Mouse (Mus musculus) myocyte (in vitro differentiated cells): ENCODE measurements around the gene Rab3d.

Experiments used
- CEBPB ChIP-seq: IDR thresholded peaks from 2 replicates; pipeline ENCODE4 v1.6.1; 2011; ENCODE audit warnings: mild to moderate bottlenecking, moderate library complexity; ENCODE audit not compliant: poor library complexity, insufficient read depth, severe bottlenecking
- E2F4 ChIP-seq: IDR thresholded peaks from one replicate; pipeline ENCODE4 v1.6.1; 2011; ENCODE audit warnings: mild to moderate bottlenecking, control low read depth, moderate library complexity; ENCODE audit not compliant: insufficient read depth
- MAX ChIP-seq: IDR thresholded peaks from one replicate; pipeline ENCODE4 v1.6.1; 2011; ENCODE audit warnings: low read depth, mild to moderate bottlenecking, control low read depth
- MYOG ChIP-seq, 3 experiments: IDR thresholded peaks; one replicate each; pipeline ENCODE4 v1.6.1; 2011; ENCODE audit warnings: control low read depth in 2 of 3, low read depth in 2 of 3, mild to moderate bottlenecking in 2 of 3; ENCODE audit not compliant: insufficient read length in 2 of 3, control insufficient read depth in 1 of 3, insufficient read depth in 1 of 3
- POLR2A ChIP-seq: IDR thresholded peaks from one replicate; pipeline ENCODE4 v1.6.1; 2011; ENCODE audit warnings: low read depth, mild to moderate bottlenecking, control low read depth, moderate library complexity; ENCODE audit not compliant: insufficient read length
- POLR2AphosphoS2 ChIP-seq: IDR thresholded peaks from one replicate; pipeline ENCODE4 v1.6.1; 2011; ENCODE audit warnings: low read depth, control low read depth; ENCODE audit not compliant: insufficient read length
- TCF12 ChIP-seq: IDR thresholded peaks from one replicate; pipeline ENCODE4 v1.6.1; 2011; ENCODE audit warnings: mild to moderate bottlenecking, control low read depth; ENCODE audit not compliant: poor library complexity, insufficient read depth, severe bottlenecking
- TCF3 ChIP-seq: IDR thresholded peaks from one replicate; pipeline ENCODE4 v1.6.1; 2011; ENCODE audit warnings: low read depth, control low read depth; ENCODE audit not compliant: insufficient read length
- USF1 ChIP-seq: IDR thresholded peaks from one replicate; pipeline ENCODE4 v1.6.1; 2011; ENCODE audit warnings: low read depth, mild to moderate bottlenecking, control low read depth, moderate library complexity

GRCm38 (mm10) chr9:21872204-21872603 is 45.8 kb downstream of the Rab3d start:
- no peak for TF ChIP-seq USF1
- no peak for TF ChIP-seq CEBPB
- TF ChIP-seq E2F4, result no peak
- TF ChIP-seq POLR2A, result no peak
- no peak for TF ChIP-seq TCF12
- no peak for TF ChIP-seq MYOG (IDR thresholded peaks at IDR 0.05; ENCODE audit: control insufficient read depth in 1 of 3, insufficient read depth in 1 of 3, insufficient read length in 2 of 3, low read depth in 2 of 3)
- no peak for TF ChIP-seq POLR2AphosphoS2
- no peak for TF ChIP-seq TCF3
- TF ChIP-seq MAX, result no peak
